Mouse (Mus musculus) liver, embryonic 12.5 days (tissue): ENCODE data around the gene Nppb. TPM values are rescaled to one million over a fixed set of nuclear protein-coding genes. Genes with fewer than 3 reads are reported as not detected.

Experiments
- ATAC-seq: fragments of 200-750 bp; cut with Nextera tagmentation; 2 replicates; pipeline ENCODE4 v1.8.0; 2017; ENCODE audit warnings: moderate number of reproducible peaks, mild to moderate bottlenecking, moderate library complexity
- H3K27ac ChIP-seq: fragments of 300-500 bp; sonication (generic); 2 replicates; pipeline ENCODE4 v1.5.1; 2016; ENCODE audit warnings: mild to moderate bottlenecking
- H3K27me3 ChIP-seq: fragments of 300-500 bp; sonication (generic); replicated peaks from 2 replicates; pipeline ENCODE4 v1.6.1; 2016; ENCODE audit warnings: mild to moderate bottlenecking, moderate library complexity
- H3K36me3 ChIP-seq: fragments of 300-500 bp; sonication (generic); 2 replicates; pipeline ENCODE4 v1.6.1; 2016; ENCODE audit warnings: mild to moderate bottlenecking, moderate library complexity
- H3K4me1 ChIP-seq: fragments of 300-500 bp; sonication (generic); 2 replicates; pipeline ENCODE4 v1.6.1; 2016
- H3K4me2 ChIP-seq: fragments of 300-500 bp; sonication (generic); 2 replicates; pipeline ENCODE4 v1.6.1; 2016; ENCODE audit warnings: mild to moderate bottlenecking, moderate library complexity
- H3K4me3 ChIP-seq: fragments of 300-500 bp; sonication (generic); 2 replicates; pipeline ENCODE4 v1.5.1; 2016; ENCODE audit warnings: mild to moderate bottlenecking, moderate library complexity
- H3K9ac ChIP-seq: fragments of 300-500 bp; sonication (generic); 2 replicates; pipeline ENCODE4 v1.6.1; 2016; ENCODE audit warnings: mild to moderate bottlenecking, moderate library complexity
- H3K9me3 ChIP-seq: fragments of 300-500 bp; sonication (generic); replicated peaks from 2 replicates; pipeline ENCODE4 v1.6.1; 2016; ENCODE audit warnings: mild to moderate bottlenecking, moderate library complexity
- WGBS: fragments of 180-500 bp; shearing (Covaris S2); methylation state at CpG from one replicate; pipeline ENCODE4 v1.1.7; 2016; ENCODE audit not compliant: insufficient replicate concordance; 5-methylcytosine and 5-hydroxymethylcytosine counted together
- polyA plus RNA-seq: library from polyadenylated mRNA; unstranded; fragments of >200 nt; fragmentation: Nextera tagmentation; extraction: Ambion mirVana; gene quantifications from 2 replicates; pipeline ENCODE4 v1.2.1, GENCODE M21; 2016

Nppb gene
- polyA plus RNA-seq, 1 experiment from 2014 or later = not detected

GRCm38 (mm10) chr4:147947511-147947910 is 38.1 kb upstream of the Nppb start:
- Histone ChIP-seq H3K9me3 (no peaks in the 10 kb centered on the region), H3K27ac (no peak overlapping the region), H3K9ac (no peak overlapping the region), H3K4me3 (no peak overlapping the region), H3K36me3 (peaks cover 66% of the 10 kb centered on the region), H3K4me2 (no peak overlapping the region), H3K27me3 (no peaks in the 10 kb centered on the region), H3K4me1 (peaks cover 16% of the 10 kb centered on the region)
- ATAC-seq = no peak
- WGBS = 42% methylated on average over 2 of the region's 2 CpGs

- no peak; the same call in 1 of the 2 replicates for ATAC-seq
Measured at GRCm38 (mm10) chr4:147953590-147953989, 32.0 kb upstream of the Nppb start.

GRCm38 (mm10) chr4:147957141-147957540 is 28.4 kb upstream of the Nppb start:
- Histone ChIP-seq H3K27ac (no peak overlapping the region), H3K4me3 (no peak overlapping the region), H3K4me2 (no peak overlapping the region), H3K9me3 (no peaks in the 10 kb centered on the region), H3K27me3 (peaks cover 5% of the 10 kb centered on the region; the same call in 1 of the 2 replicates), H3K9ac (no peak overlapping the region), H3K36me3 (no peaks in the 10 kb centered on the region), H3K4me1 (no peaks in the 10 kb centered on the region)
- no peak for ATAC-seq
- WGBS = 39% methylated on average over 11 of the region's 11 CpGs

More at GRCm38 (mm10) chr4:147953590-147953989, 32.0 kb upstream of the Nppb start:
- 5% methylated on average over 4 of the region's 4 CpGs for WGBS
- Histone ChIP-seq H3K9me3 (no peaks in the 10 kb centered on the region), H3K4me3 (no peak overlapping the region), H3K4me1 (no peaks in the 10 kb centered on the region), H3K27ac (no peak overlapping the region), H3K36me3 (peaks cover 8% of the 10 kb centered on the region), H3K4me2 (no peak overlapping the region), H3K27me3 (no peaks in the 10 kb centered on the region), H3K9ac (no peak overlapping the region)

- Histone ChIP-seq H3K36me3 (no peaks in the 10 kb centered on the region), H3K4me3 (no peak overlapping the region), H3K27me3 (peaks cover 11% of the 10 kb centered on the region; the same call in 1 of the 2 replicates), H3K27ac (no peak overlapping the region), H3K4me2 (no peak overlapping the region), H3K9ac (no peak overlapping the region), H3K4me1 (no peaks in the 10 kb centered on the region), H3K9me3 (no peaks in the 10 kb centered on the region)
- peak; percentile 57 for ATAC-seq
- WGBS = 28% methylated on average over 6 of the region's 6 CpGs
Measured at GRCm38 (mm10) chr4:147959881-147960831, 25.4 kb upstream of the Nppb start.

GRCm38 (mm10) chr4:147962781-147963180 is 22.8 kb upstream of the Nppb start:
- ATAC-seq = no peak
- 56% methylated on average over 6 of the region's 6 CpGs for WGBS
- H3K36me3 ChIP-seq = no peaks in the 10 kb centered on the region
- no peak overlapping the region for H3K4me2 ChIP-seq
- no peaks in the 10 kb centered on the region for H3K4me1 ChIP-seq
- H3K9ac ChIP-seq = no peak overlapping the region
- H3K27ac ChIP-seq = no peak overlapping the region
- peaks cover 11% of the 10 kb centered on the region; the same call in 1 of the 2 replicates for H3K27me3 ChIP-seq
- no peaks in the 10 kb centered on the region for H3K9me3 ChIP-seq
- no peak overlapping the region for H3K4me3 ChIP-seq

GRCm38 (mm10) chr4:147963623-147964022 is 22.0 kb upstream of the Nppb start:
- Histone ChIP-seq H3K4me2 (no peak overlapping the region), H3K27me3 (peaks cover 11% of the 10 kb centered on the region; the same call in 1 of the 2 replicates), H3K9me3 (no peaks in the 10 kb centered on the region), H3K36me3 (no peaks in the 10 kb centered on the region), H3K27ac (no peak overlapping the region), H3K9ac (no peak overlapping the region), H3K4me3 (no peak overlapping the region), H3K4me1 (no peaks in the 10 kb centered on the region)
- ATAC-seq = no peak
- 76% methylated on average over 15 of the region's 15 CpGs for WGBS

- H3K4me3 ChIP-seq = no peak overlapping the region
- no peak overlapping the region for H3K27ac ChIP-seq
- H3K4me2 ChIP-seq = no peak overlapping the region
- H3K9ac ChIP-seq = no peak overlapping the region
- no peaks in the 10 kb centered on the region for H3K36me3 ChIP-seq
- peaks cover 9% of the 10 kb centered on the region for H3K4me1 ChIP-seq
- WGBS = 59% methylated on average over 7 of the region's 7 CpGs
- ATAC-seq = no peak
- peaks cover 14% of the 10 kb centered on the region; the same call in 1 of the 2 replicates for H3K27me3 ChIP-seq
- H3K9me3 ChIP-seq = no peaks in the 10 kb centered on the region
Measured at GRCm38 (mm10) chr4:147965712-147966111, 19.9 kb upstream of the Nppb start.

GRCm38 (mm10) chr4:147968816-147969215 is 16.8 kb upstream of the Nppb start:
- Histone ChIP-seq H3K27me3 (0 out of 2 replicates have a peak, but pooled peaks cover 3% of the 10 kb centered on the region), H3K27ac (no peak overlapping the region), H3K36me3 (no peaks in the 10 kb centered on the region), H3K4me2 (peak overlapping the region; percentile 21; the same call in 1 of the 2 replicates), H3K4me3 (no peak overlapping the region), H3K4me1 (peaks cover 9% of the 10 kb centered on the region), H3K9ac (no peak overlapping the region), H3K9me3 (no peaks in the 10 kb centered on the region)
- WGBS = 68% methylated on average over 2 of the region's 2 CpGs
- no peak for ATAC-seq

- WGBS = 12% methylated on average over 9 of the region's 9 CpGs
- Histone ChIP-seq H3K27me3 (0 out of 2 replicates have a peak, but pooled peaks cover 3% of the 10 kb centered on the region), H3K36me3 (no peaks in the 10 kb centered on the region), H3K9me3 (no peaks in the 10 kb centered on the region), H3K9ac (no peak overlapping the region), H3K27ac (no peak overlapping the region), H3K4me3 (no peak overlapping the region), H3K4me1 (peaks cover 9% of the 10 kb centered on the region), H3K4me2 (peak overlapping the region; percentile 21)
- ATAC-seq = peak; percentile 49; the same call in 1 of the 2 replicates
Measured at GRCm38 (mm10) chr4:147969337-147969736, 16.3 kb upstream of the Nppb start.

GRCm38 (mm10) chr4:147976237-147976636 is 9.4 kb upstream of the Nppb start:
- Histone ChIP-seq H3K4me3 (no peak overlapping the region), H3K4me1 (peaks cover 9% of the 10 kb centered on the region), H3K27ac (no peak overlapping the region), H3K27me3 (0 out of 2 replicates have a peak, but pooled peaks cover 2% of the 10 kb centered on the region), H3K9me3 (no peaks in the 10 kb centered on the region), H3K36me3 (no peaks in the 10 kb centered on the region), H3K4me2 (no peak overlapping the region), H3K9ac (no peak overlapping the region)
- ATAC-seq = peak; percentile 82
- WGBS = 24% methylated on average over 3 of the region's 3 CpGs

GRCm38 (mm10) chr4:147977726-147978125 is 7.9 kb upstream of the Nppb start:
- WGBS = 66% methylated on average over 4 of the region's 4 CpGs
- H3K27me3 ChIP-seq = 0 out of 2 replicates have a peak, but pooled peaks cover 8% of the 10 kb centered on the region
- H3K27ac ChIP-seq = no peak overlapping the region
- H3K9ac ChIP-seq = no peak overlapping the region
- no peaks in the 10 kb centered on the region for H3K36me3 ChIP-seq
- H3K9me3 ChIP-seq = no peaks in the 10 kb centered on the region
- no peak for ATAC-seq
- no peak overlapping the region for H3K4me3 ChIP-seq
- no peak overlapping the region for H3K4me2 ChIP-seq
- peaks cover 9% of the 10 kb centered on the region for H3K4me1 ChIP-seq

- H3K36me3 ChIP-seq = no peaks in the 10 kb centered on the region
- peaks cover 9% of the 10 kb centered on the region for H3K4me1 ChIP-seq
- no peak overlapping the region for H3K9ac ChIP-seq
- no peaks in the 10 kb centered on the region for H3K9me3 ChIP-seq
- H3K4me3 ChIP-seq = no peak overlapping the region
- H3K27ac ChIP-seq = no peak overlapping the region
- no peak overlapping the region for H3K4me2 ChIP-seq
- 0 out of 2 replicates have a peak, but pooled peaks cover 8% of the 10 kb centered on the region for H3K27me3 ChIP-seq
- WGBS = 74% methylated on average over 6 of the region's 6 CpGs
- no peak for ATAC-seq
Measured at GRCm38 (mm10) chr4:147978391-147978790, 7.2 kb upstream of the Nppb start.
